Mouse (Mus musculus): ENCODE results near the gene Ice2. TPM values are rescaled to one million over a fixed set of nuclear protein-coding genes. Genes with fewer than 3 reads are reported as not detected.

Ice2 gene
- polyA plus RNA-seq, 1 experiment from 2014 or later: 16.4 TPM

- Histone ChIP-seq H3K4me3 (no peak overlapping the region), H3K9me3 (no peaks in the 10 kb centered on the region), H3K4me2 (replicated peaks) (no peak overlapping the region), H3K4me1 (peaks cover 19% of the 10 kb centered on the region), H3K27ac (replicated peaks) (no peak overlapping the region), H3K27me3 (no peaks in the 10 kb centered on the region), H3K36me3 (no peaks in the 10 kb centered on the region), H3K9ac (replicated peaks) (no peak overlapping the region)
- 72% methylated on average over 10 of the region's 10 CpGs for WGBS
- no peak for ATAC-seq (replicated peaks)
Observed at GRCm38 (mm10) chr9:69467310-69467939, 69.7 kb downstream of the Ice2 start.

- Histone ChIP-seq H3K27me3 (no peaks in the 10 kb centered on the region), H3K4me1 (peaks cover 19% of the 10 kb centered on the region), H3K4me2 (replicated peaks) (no peak overlapping the region), H3K4me3 (no peak overlapping the region), H3K9me3 (no peaks in the 10 kb centered on the region), H3K9ac (replicated peaks) (no peak overlapping the region), H3K36me3 (no peaks in the 10 kb centered on the region), H3K27ac (replicated peaks) (no peak overlapping the region)
- 0 out of 2 replicates have a peak, but pooled peaks have one; percentile 41 for ATAC-seq (replicated peaks)
- 8% methylated on average over 9 of the region's 9 CpGs for WGBS
Observed at GRCm38 (mm10) chr9:69468991-69469390, 71.3 kb downstream of the Ice2 start.

GRCm38 (mm10) chr9:69470362-69470761, 72.7 kb downstream of the Ice2 start:
- Histone ChIP-seq H3K9ac (replicated peaks) (no peak overlapping the region), H3K27me3 (no peaks in the 10 kb centered on the region), H3K9me3 (no peaks in the 10 kb centered on the region), H3K4me1 (peaks cover 19% of the 10 kb centered on the region), H3K4me3 (no peak overlapping the region), H3K27ac (replicated peaks) (no peak overlapping the region), H3K4me2 (replicated peaks) (no peak overlapping the region), H3K36me3 (no peaks in the 10 kb centered on the region)
- 37% methylated on average over 5 of the region's 5 CpGs for WGBS
- 0 out of 2 replicates have a peak, but pooled peaks have one; percentile 43 for ATAC-seq (replicated peaks)

GRCm38 (mm10) chr9:69470921-69471320, 73.2 kb downstream of the Ice2 start:
- H3K27ac ChIP-seq (replicated peaks): no peak overlapping the region
- H3K27me3 ChIP-seq: no peaks in the 10 kb centered on the region
- H3K9me3 ChIP-seq: no peaks in the 10 kb centered on the region
- 14% methylated on average over 6 of the region's 6 CpGs for WGBS
- H3K36me3 ChIP-seq: no peaks in the 10 kb centered on the region
- peaks cover 19% of the 10 kb centered on the region for H3K4me1 ChIP-seq
- H3K4me3 ChIP-seq: no peak overlapping the region
- no peak overlapping the region for H3K9ac ChIP-seq (replicated peaks)
- ATAC-seq (replicated peaks): no peak
- H3K4me2 ChIP-seq (replicated peaks): no peak overlapping the region

- H3K27ac ChIP-seq (replicated peaks): no peak overlapping the region
Observed at GRCm38 (mm10) chr9:69472724-69473123, 75.0 kb downstream of the Ice2 start.

GRCm38 (mm10) chr9:69475873-69476272, 78.2 kb downstream of the Ice2 start:
- ATAC-seq (replicated peaks): no peak
- WGBS: 88% methylated on average over 6 of the region's 6 CpGs

More at GRCm38 (mm10) chr9:69472724-69473123, 75.0 kb downstream of the Ice2 start:
- no peak overlapping the region for H3K4me2 ChIP-seq (replicated peaks)
- H3K4me1 ChIP-seq: peaks cover 19% of the 10 kb centered on the region
- no peak overlapping the region for H3K4me3 ChIP-seq
- H3K36me3 ChIP-seq: no peaks in the 10 kb centered on the region
- no peak overlapping the region for H3K9ac ChIP-seq (replicated peaks)
- no peaks in the 10 kb centered on the region for H3K9me3 ChIP-seq
- 82% methylated on average over 6 of the region's 6 CpGs for WGBS
- no peak for ATAC-seq (replicated peaks)
- no peaks in the 10 kb centered on the region for H3K27me3 ChIP-seq

GRCm38 (mm10) chr9:69477195-69477823, 79.6 kb downstream of the Ice2 start:
- Histone ChIP-seq H3K27ac (replicated peaks) (no peak overlapping the region), H3K4me1 (no peaks in the 10 kb centered on the region), H3K4me3 (no peak overlapping the region), H3K27me3 (no peaks in the 10 kb centered on the region), H3K9me3 (no peaks in the 10 kb centered on the region), H3K4me2 (replicated peaks) (no peak overlapping the region), H3K9ac (replicated peaks) (no peak overlapping the region), H3K36me3 (no peaks in the 10 kb centered on the region)
- 75% methylated on average over 14 of the region's 14 CpGs for WGBS
- ATAC-seq (replicated peaks): no peak

More at GRCm38 (mm10) chr9:69475873-69476272, 78.2 kb downstream of the Ice2 start:
- Histone ChIP-seq H3K36me3 (no peaks in the 10 kb centered on the region), H3K9me3 (no peaks in the 10 kb centered on the region), H3K4me1 (peaks cover 4% of the 10 kb centered on the region), H3K4me3 (no peak overlapping the region), H3K9ac (replicated peaks) (no peak overlapping the region), H3K27me3 (no peaks in the 10 kb centered on the region), H3K27ac (replicated peaks) (no peak overlapping the region), H3K4me2 (replicated peaks) (no peak overlapping the region)

- no peak for ATAC-seq (replicated peaks)
- Histone ChIP-seq H3K4me3 (no peak overlapping the region), H3K4me1 (no peaks in the 10 kb centered on the region), H3K9ac (replicated peaks) (no peak overlapping the region), H3K36me3 (no peaks in the 10 kb centered on the region), H3K27ac (replicated peaks) (no peak overlapping the region), H3K4me2 (replicated peaks) (no peak overlapping the region), H3K9me3 (no peaks in the 10 kb centered on the region), H3K27me3 (no peaks in the 10 kb centered on the region)
- 66% methylated on average over 6 of the region's 6 CpGs for WGBS
Observed at GRCm38 (mm10) chr9:69477824-69478222, 80.1 kb downstream of the Ice2 start.

- H3K27me3 ChIP-seq: no peaks in the 10 kb centered on the region
- H3K9me3 ChIP-seq: no peaks in the 10 kb centered on the region
- ATAC-seq (replicated peaks): peak; percentile 68
- no peak overlapping the region for H3K4me3 ChIP-seq
- no peak overlapping the region for H3K9ac ChIP-seq (replicated peaks)
- WGBS: 0% methylated on average over 1 of the region's 1 CpGs
- H3K27ac ChIP-seq (replicated peaks): no peak overlapping the region
- no peaks in the 10 kb centered on the region for H3K4me1 ChIP-seq
- H3K36me3 ChIP-seq: no peaks in the 10 kb centered on the region
- no peak overlapping the region for H3K4me2 ChIP-seq (replicated peaks)
Observed at GRCm38 (mm10) chr9:69480344-69480743, 82.6 kb downstream of the Ice2 start.

Small RNAs within 50 kb of the gene (microRNA-seq; reads per million reads assigned to microRNA genes)
- gene Mir3109: 0.66 reads per million

Other genes starting within 250 kb of the Ice2 start
- 78.9 and 83.6 TPM in 2 replicates for gene Anxa2, start 55.7 kb downstream of the Ice2 start, polyA plus RNA-seq (2015; fragmentation: Nextera tagmentation; extraction: Ambion mirVana)